Mouse (Mus musculus) cortical plate, adult 2 months (tissue): ENCODE measurements around the gene Il31ra. TPM values are rescaled to one million over a fixed set of nuclear protein-coding genes. Genes with fewer than 3 reads are reported as not detected.

Experiments
- H3K27ac ChIP-seq: fragments of 200-500 bp; 2 replicates; pipeline ENCODE4 v1.5.1; 2012; ENCODE audit warnings: low read length, control low read depth, inconsistent platforms; ENCODE audit not compliant: insufficient read depth
- H3K4me1 ChIP-seq: fragments of 200-500 bp; 2 replicates; pipeline ENCODE4 v1.6.1; 2011; ENCODE audit warnings: low read length; ENCODE audit not compliant: control insufficient read depth, insufficient read depth
- H3K4me3 ChIP-seq: fragments of 200-500 bp; 2 replicates; pipeline ENCODE4 v1.5.1; 2011; ENCODE audit warnings: mild to moderate bottlenecking, low read length, control low read depth; ENCODE audit not compliant: insufficient read depth
- CTCF ChIP-seq: fragments of 200-500 bp; IDR thresholded peaks from 2 replicates; pipeline ENCODE4 v1.5.1; 2011; ENCODE audit warnings: mild to moderate bottlenecking, control low read depth, low read length; ENCODE audit not compliant: insufficient read depth; ENCODE audit errors: extremely low read depth
- POLR2A ChIP-seq: fragments of 200-500 bp; IDR thresholded peaks from 2 replicates; pipeline ENCODE4 v1.6.1; 2011; ENCODE audit warnings: mild to moderate bottlenecking, low read length, control low read depth; ENCODE audit not compliant: insufficient read depth; ENCODE audit errors: extremely low read depth
- polyA plus RNA-seq: library from polyadenylated mRNA; depleted of rRNA; stranded (reverse); fragments of >200 nt; gene quantifications from 2 replicates; pipeline ENCODE4 v1.2.3, GENCODE M21; 2012; rRNA removed

Il31ra gene
- polyA plus RNA-seq, 1 experiment, result 0.13 TPM

GRCm38 (mm10) chr13:112473757-112474755 is 120.1 kb downstream of the Il31ra start:
- no peak overlapping the region for H3K4me3 ChIP-seq
- H3K27ac ChIP-seq, result no peak overlapping the region
- TF ChIP-seq CTCF (no peak), POLR2A (no peak)
- no peaks in the 10 kb centered on the region for H3K4me1 ChIP-seq

DNA sequence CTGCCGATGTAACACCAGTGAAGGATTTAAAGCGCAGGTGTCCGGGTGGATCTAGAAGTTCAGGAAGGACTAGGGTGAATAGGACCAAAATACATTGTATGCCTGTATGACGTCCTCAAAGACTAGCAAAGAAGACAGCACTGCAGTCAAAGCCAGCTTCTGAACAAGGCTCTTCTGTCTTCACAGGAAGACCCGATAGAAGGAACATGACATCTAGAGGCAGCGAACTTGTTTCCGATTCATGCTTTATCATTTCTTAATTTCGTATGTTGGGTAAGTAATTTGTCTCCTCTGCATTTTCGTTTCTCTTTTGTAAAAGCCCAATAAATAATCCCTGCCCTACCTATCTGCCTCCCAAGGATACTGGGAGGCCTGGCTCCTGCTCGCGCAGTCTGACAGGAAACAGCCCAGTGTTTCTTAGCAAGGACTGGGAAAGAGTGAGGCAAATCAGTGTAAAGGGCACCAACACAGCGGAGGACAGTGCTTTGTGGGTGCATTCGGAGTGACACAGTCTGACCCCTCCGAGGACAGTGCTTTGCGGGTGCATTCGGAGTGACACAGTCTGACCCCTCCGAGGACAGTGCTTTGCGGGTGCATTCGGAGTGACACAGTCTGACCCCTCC is 121.6 kb downstream of the Il31ra start:
- no peaks in the 10 kb centered on the region for H3K4me1 ChIP-seq
- H3K4me3 ChIP-seq, result no peak overlapping the region
- TF ChIP-seq CTCF (no peak), POLR2A (no peak)
- no peak overlapping the region for H3K27ac ChIP-seq

- H3K4me1 ChIP-seq, result no peaks in the 10 kb centered on the region
- TF ChIP-seq POLR2A (no peak), CTCF (no peak)
- H3K4me3 ChIP-seq, result no peak overlapping the region
- no peak overlapping the region for H3K27ac ChIP-seq
These were observed 123.0 kb downstream of the Il31ra start for GRCm38 (mm10) chr13:112471201-112471600.

Other genes with a start within 250 kb of the Il31ra start
- gene Il6st, start 130.3 kb downstream of the Il31ra start, polyA plus RNA-seq, result 23.5 and 26.8 TPM in 2 replicates
- gene Ddx4, start 58.1 kb upstream of the Il31ra start, polyA plus RNA-seq, result 2.3 and 2.5 TPM in 2 replicates
- 22.4 and 22.8 TPM in 2 replicates for gene Slc38a9, start 66.4 kb upstream of the Il31ra start, polyA plus RNA-seq
- gene Plpp1, start 206.4 kb upstream of the Il31ra start, polyA plus RNA-seq, result 27.4 and 28.4 TPM in 2 replicates